Mouse (Mus musculus): ENCODE results near the gene Rgs3. TPM values are rescaled to one million over a fixed set of nuclear protein-coding genes. Genes with fewer than 3 reads are reported as not detected.
A peak's percentile ranks its signal among the peaks of the same experiment; 100 is the strongest.
"Not testable (repeated sequence)": the region's sequence is repeated elsewhere in the genome, so short reads cannot be mapped to it uniquely, and the experiment has no call there.

Rgs3 gene
- total RNA-seq, 2 experiments from 2014 or later: 24.4 to 26.5 TPM

DNA sequence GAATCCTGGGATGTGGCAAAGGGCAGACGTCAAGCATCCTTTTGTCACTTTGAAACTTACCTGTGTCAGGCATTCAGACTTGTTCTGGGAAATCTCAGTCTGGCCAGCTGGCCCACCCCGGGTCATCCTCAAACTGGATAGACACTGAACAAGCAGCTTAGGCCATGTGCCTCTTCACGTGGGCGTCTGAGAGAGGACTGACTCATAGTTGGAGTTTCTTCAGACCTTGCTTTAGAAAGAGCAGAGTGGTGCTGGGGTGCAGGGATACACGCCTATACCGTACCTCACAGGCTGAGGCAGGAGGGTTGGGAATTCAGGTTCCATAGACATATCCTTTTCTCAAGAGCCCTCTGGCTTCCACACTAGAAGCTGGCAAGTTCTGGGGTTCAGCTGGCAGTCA lies 15.9 kb upstream of the Rgs3 start:
- DNase-seq (ENCODE audit: low spot score in 2 of 2): no peak

- no peak for DNase-seq (ENCODE audit: low spot score in 2 of 2)
These were observed 14.8 kb upstream of the Rgs3 start for GRCm38 (mm10) chr4:62544801-62545200.

GRCm38 (mm10) chr4:62551966-62552365 lies 7.7 kb upstream of the Rgs3 start:
- DNase-seq (ENCODE audit: low spot score in 2 of 2): no peak

DNA sequence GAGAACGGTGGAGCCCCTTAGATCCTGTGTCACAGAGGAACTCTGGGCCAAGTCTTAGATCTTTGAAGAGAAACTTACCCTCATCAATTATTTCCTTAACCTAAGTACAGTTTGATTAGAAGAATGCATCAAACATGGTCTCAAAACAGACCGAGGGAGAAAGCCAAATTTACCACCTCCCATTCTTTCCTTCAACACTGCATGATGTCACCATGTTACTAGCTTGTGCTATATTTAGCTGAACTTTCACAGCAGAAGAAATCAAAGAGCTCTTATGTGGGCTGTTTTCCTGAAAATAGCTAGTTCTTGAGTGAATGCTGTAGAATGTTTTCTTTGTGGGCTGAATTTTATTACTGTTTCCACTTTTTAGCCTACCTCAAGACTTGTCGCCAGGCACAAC lies 2.2 kb upstream of the Rgs3 start:
- no peak for DNase-seq (ENCODE audit: low spot score in 2 of 2)

- DNase-seq (ENCODE audit: low spot score in 2 of 2): peak; percentile 69 to 83
These were observed 1.4 kb downstream of the Rgs3 start for GRCm38 (mm10) chr4:62560963-62561629.

GRCm38 (mm10) chr4:62561630-62562001 lies 2.0 kb downstream of the Rgs3 start:
- no peak for DNase-seq (ENCODE audit: low spot score in 2 of 2)

GRCm38 (mm10) chr4:62562006-62562405 lies 2.4 kb downstream of the Rgs3 start:
- no peak for DNase-seq (ENCODE audit: low spot score in 2 of 2)

DNA sequence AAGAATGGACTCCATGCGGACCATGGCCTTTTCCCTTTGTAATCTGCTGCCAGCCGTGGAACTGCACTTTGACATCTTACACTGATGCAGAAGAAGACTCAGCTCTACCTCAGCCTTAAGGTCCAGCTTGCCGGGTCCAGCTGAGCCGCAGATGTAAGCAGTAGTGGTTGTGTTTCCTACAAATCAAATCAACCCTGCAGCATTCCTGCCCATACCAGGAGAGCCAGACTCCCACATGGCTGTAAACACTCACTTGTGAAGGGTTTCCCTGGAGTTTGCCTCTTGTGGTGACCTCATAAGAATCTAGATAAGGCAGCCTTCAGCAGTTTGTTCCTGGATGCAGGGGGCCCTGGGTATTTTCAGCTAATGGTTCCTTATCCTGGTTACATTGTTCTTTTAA lies 6.9 kb downstream of the Rgs3 start:
- DNase-seq (ENCODE audit: low spot score in 2 of 2): no peak

DNA sequence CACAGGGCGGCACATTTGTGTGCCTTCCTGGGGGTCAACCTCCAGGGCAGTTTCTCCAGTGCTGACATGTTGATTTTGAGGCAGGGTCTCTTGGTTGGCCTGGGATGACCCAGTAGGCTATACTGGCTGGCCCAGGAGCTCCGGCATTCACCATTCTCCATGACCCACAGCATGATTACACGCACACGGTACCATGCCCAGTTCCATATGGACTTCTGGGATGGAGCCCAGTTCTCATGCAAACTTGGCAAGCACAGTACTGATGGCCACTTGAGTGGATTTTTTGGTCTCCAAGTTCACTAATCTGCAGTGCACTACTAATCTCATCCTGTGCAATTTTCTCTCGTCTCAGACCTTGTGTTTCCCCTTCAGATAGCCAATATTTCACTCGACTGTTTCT lies 8.0 kb downstream of the Rgs3 start:
- DNase-seq (ENCODE audit: low spot score in 2 of 2): no peak

DNA sequence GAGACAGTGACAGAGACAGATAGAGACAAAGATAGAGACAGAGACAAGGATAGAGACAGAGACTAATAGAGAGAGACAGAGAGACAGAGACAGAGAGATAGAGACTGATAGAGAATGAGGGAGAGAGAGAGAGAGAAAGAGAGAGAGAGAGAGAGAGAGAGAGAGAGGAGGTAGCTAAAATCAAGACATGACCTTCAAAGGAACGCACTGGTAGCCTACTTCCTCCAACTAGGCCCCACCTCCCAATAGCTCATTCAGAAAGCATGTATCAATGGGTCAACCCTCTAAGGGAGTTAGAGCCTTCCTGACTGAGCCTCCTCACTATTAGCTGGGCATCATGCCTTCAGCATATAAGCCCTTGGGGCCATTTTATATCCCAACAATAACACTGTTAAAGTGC lies 8.7 kb downstream of the Rgs3 start:
- DNase-seq (ENCODE audit: low spot score in 2 of 2): no peak

DNA sequence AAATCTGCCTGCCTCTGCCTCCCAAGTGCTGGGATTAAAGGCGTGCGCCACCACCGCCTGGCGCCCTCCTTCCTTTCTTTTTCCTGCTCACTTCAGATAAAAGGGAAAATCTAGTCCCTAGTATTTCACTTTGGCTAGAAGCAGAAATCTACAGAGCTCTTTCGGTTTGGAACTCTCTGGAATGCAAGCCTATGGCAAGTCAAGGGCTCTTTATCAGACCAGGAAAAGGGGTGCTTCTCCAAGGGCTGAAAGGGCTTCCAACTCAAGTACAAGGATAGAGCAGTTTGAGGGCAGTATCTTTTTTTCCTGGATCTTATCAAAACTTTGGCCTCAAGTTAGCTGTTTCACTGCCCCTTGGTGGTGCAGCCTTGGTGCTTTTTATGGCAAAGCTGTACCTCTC lies 10.0 kb downstream of the Rgs3 start:
- DNase-seq (ENCODE audit: low spot score in 2 of 2): no peak

- DNase-seq (ENCODE audit: low spot score in 2 of 2): no peak
These were observed 10.4 kb downstream of the Rgs3 start for GRCm38 (mm10) chr4:62570029-62570428.

DNA sequence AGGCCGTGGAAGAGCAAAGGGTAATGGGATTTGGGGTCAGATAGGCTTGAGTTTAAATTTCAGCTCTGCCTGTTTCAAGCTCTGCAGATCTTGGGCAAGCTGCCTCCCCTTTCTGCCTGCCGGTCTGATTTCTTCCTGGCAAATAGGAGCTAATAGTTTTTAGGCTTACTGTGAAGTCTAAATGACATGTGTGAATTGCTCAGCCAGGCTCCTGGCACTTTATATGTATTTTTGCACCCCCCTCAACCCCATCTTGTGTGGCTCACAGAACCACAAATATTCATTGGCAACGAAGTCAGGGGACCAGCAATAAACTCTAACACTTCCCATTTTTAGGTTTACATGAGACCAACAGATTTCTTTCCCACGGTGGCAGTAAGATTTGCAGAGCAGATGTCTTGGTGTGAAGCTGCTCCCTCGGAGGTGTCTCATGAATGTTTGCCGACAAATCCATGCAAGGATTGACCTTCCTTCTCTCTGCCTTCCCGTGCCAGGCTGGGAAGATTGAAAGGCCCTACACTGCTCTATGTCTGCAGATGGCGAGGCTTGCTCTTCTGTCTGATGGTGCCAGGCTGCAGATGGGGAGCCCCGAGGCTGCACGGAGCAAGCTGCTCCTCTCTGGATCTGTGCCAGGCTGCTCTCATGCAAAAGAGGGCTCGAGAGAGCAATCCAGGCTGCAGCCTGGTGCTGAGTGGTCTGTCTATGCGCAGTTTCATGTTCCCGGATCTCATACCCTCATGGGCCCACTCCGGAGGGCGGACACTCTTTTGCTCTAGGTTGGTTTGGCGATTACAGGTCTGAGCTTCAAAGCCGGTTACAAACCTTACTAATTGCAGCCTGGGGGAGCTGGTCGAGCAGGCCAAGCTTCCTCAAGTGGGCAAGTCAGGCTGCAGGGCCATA lies 23.0 kb downstream of the Rgs3 start:
- peak; percentile 80 to 92 for DNase-seq (ENCODE audit: low spot score in 2 of 2)

- DNase-seq (ENCODE audit: low spot score in 2 of 2): peak; percentile 36 to 50
These were observed 23.8 kb downstream of the Rgs3 start for GRCm38 (mm10) chr4:62583265-62584092.

GRCm38 (mm10) chr4:62587067-62587466 lies 27.4 kb downstream of the Rgs3 start:
- no peak for DNase-seq (ENCODE audit: low spot score in 2 of 2)

DNA sequence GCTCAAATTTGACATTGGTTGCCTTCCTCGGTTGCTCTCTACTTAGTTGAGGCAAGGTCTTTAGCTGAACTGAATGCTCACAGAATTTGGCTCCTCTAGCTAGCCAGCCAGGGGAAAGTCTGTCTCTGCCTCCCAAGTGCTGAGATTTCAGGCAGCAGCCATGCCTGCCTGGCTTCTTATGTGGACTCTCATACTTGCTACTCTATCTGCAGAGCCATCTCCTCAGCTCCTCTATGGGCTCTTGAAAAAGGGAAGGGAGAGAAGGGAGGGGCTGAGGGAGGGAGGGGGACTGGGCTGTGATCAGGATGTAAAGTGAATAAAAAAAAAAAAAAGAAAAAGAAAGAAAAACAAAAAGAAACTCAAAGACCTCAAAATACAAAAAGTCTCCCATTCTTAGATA lies 31.2 kb downstream of the Rgs3 start:
- no peak for DNase-seq (ENCODE audit: low spot score in 2 of 2)

- no peak for DNase-seq (ENCODE audit: low spot score in 2 of 2)
These were observed 31.7 kb downstream of the Rgs3 start for GRCm38 (mm10) chr4:62591326-62591725.

- DNase-seq (ENCODE audit: low spot score in 2 of 2): not testable (repeated sequence)
These were observed 34.0 kb downstream of the Rgs3 start for GRCm38 (mm10) chr4:62593546-62594240.

DNA sequence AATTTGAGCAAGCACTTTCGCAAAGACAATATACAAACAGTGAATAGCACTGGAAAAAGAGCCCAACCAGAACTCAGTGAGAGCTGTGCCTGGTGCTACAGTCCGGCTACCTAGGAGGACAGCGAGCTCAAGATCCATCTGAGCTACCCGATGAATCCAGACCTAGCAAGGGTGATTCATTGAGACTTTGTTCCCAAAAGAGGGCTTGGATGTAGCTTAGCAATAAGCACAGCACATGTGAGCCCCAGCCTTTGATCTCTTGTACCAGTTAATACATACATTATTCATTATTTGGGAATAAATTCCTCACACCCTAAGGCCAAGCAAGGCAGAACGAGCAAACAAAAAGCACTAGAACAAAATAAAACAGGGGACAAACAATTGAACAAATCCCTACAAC lies 34.8 kb downstream of the Rgs3 start:
- DNase-seq (ENCODE audit: low spot score in 2 of 2): no peak

DNA sequence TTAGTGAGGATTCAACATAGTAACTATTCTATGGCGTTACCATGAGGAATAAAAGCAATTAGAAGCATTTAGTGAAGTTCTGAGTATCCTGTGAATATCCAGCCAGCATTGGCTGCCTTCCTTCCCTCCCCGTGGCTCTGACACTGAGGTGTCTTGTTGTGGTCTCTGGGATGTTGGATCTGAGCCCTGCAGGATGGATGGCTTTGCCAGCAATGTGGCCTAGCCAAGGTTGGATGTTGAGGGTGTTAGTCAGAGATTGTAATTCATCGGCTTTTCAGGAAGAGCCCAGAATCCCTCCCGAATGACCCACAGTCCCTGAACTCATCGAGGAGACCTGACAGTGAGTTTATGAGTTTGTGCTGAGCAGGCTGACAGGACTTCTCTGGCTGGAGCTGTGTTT lies 36.4 kb downstream of the Rgs3 start:
- peak in 1 of 2 experiments; percentile 59 for DNase-seq (ENCODE audit: low spot score in 2 of 2)

GRCm38 (mm10) chr4:62600549-62600948 lies 40.9 kb downstream of the Rgs3 start:
- no peak for DNase-seq (ENCODE audit: low spot score in 2 of 2)
